Mouse (Mus musculus): ENCODE measurements around the gene Pcgf1. TPM values are rescaled to one million over a fixed set of nuclear protein-coding genes. Genes with fewer than 3 reads are reported as not detected.

The Pcgf1 gene
- polyA plus RNA-seq, 1 experiment from 2014 or later, result 39.7 TPM

DNA sequence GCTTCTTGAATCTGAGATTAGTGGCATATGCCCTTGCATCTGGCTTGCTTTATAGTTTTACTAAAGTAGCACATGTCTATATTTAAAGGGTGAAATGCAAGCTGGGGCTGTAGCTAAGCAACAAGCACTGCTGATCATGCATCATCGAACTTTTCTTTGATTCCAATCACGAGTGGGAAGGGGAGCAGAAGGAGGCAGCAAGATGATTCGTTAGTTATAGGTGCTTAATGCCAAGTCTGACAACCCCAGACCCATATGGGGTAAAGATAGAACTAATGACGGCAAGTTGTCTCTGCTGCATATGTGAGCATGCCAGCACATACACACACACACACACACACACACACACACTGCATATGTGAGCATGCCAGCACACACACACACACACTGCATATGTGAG is 26.5 kb downstream of the Pcgf1 start:
- no peak for ATAC-seq (ENCODE audit: insufficient number of reproducible peaks, insufficient read depth, low FRiP score, low TSS enrichment, low read depth)
- 83% methylated on average over 4 of the region's 4 CpGs for WGBS

DNA sequence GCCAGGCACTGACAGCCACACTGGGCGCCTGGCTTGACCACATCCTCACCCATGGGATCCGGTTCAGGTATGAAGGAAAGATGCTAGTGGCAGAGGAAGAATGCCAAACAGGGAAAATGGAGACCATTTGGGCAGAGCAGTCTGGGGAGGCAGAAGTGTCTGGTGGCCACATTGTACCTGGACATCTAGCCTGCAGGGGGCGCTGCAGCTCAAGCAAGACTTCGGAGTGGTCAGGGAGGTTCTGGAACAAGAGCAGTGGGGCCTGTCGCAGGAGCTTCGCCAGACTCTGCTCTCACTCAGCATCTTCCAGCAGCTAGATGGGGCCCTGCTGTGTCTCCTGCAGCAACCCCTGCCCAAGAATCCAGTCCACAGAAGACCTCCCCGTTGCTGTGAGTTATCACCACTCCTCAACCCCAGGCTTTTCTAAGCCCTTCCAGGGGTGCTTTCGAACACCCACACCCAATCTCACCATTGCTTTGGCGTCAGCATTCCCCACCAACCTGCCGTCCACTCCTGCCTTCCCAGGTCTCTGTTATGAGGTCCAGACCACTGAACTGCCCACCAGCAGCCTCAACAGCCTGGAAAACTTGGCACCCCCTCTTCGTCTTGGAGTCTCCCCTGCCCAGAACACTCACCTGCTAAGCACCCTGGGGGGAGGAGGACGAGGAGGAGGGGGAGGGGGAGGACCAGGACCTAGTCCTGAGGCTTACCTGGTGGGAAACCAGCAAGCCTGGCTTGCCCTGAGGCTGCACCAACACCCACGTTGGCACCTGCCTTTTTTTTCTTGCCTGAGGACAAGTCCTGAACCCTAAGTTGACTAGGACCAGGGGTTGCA is 30.1 kb downstream of the Pcgf1 start:
- H3K4me2 ChIP-seq, result peak overlapping the region; percentile 80
- H3K27me3 ChIP-seq, result peaks cover 3% of the 10 kb centered on the region; the same call in 1 of the 2 replicates
- 0 out of 2 replicates have a peak, but pooled peaks have one; percentile 13 for ATAC-seq (ENCODE audit: insufficient number of reproducible peaks, insufficient read depth, low FRiP score, low TSS enrichment, low read depth)
- H3K36me3 ChIP-seq, result peaks cover 17% of the 10 kb centered on the region; the same call in 1 of the 2 replicates
- H3K9me3 ChIP-seq, result no peaks in the 10 kb centered on the region
- H3K9ac ChIP-seq (replicated peaks), result no peak overlapping the region
- peaks cover 30% of the 10 kb centered on the region for H3K4me1 ChIP-seq (replicated peaks)
- WGBS, result 36% methylated on average over 13 of the region's 13 CpGs
- H3K27ac ChIP-seq, result 0 out of 2 replicates have a peak overlapping the region, but pooled peaks have one; percentile 81
- H3K4me3 ChIP-seq (replicated peaks), result peak overlapping the region; percentile 90

More for the DNA sequence above, 26.5 kb downstream of the Pcgf1 start:
- H3K9me3 ChIP-seq, result no peaks in the 10 kb centered on the region
- H3K4me3 ChIP-seq (replicated peaks), result no peak overlapping the region
- peaks cover 37% of the 10 kb centered on the region for H3K4me1 ChIP-seq (replicated peaks)
- H3K4me2 ChIP-seq, result no peak overlapping the region
- no peak overlapping the region for H3K27ac ChIP-seq
- H3K9ac ChIP-seq (replicated peaks), result no peak overlapping the region
- peaks cover 3% of the 10 kb centered on the region; the same call in 1 of the 2 replicates for H3K27me3 ChIP-seq
- H3K36me3 ChIP-seq, result peaks cover 9% of the 10 kb centered on the region; the same call in 1 of the 2 replicates

DNA sequence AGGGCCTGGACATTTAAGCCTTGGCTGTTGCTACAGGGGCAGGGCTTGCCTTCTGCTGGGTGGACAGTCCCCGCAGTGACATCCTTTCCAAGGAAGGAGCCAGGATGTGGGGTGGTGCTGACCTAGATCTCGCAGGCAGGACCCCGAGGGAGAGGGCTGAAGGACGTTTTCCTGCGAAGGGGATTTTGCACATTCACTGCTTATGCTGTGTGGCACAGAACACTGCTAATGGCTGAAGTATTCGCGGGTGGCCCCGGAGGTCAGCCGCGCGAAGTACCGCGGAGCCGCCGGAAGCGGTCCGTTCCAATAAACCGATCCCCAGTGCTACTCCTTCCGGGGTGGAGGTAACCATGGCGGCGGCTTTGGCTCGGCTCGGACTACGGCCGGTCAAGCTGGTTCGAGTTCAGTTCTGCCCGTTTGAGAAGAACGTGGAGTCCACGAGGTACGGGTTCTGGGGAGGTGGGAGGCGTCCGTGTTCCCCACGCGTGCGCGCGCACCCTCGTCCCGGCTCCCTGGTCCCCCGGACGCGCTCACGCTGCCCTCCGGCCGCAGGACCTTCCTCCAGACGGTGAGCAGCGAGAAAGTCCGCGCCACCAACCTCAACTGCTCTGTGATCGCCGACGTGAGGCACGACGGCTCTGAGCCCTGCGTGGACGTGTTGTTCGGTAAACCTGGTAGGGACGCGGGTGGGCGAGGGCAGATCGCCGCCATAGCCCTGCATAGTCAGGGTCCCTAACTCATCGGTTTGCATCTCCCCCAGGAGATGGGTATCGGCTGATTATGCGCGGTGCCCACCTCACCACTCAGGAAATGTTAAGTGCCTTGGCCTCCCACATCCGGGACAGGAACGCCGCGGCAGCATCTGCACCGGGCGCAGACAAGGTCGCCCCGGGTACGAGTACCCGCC is 31.3 kb downstream of the Pcgf1 start, which contains the start of gene Mrpl53:
Gene Mrpl53 (plus strand): TSS at position 279 of the 907 bp plus-strand sequence.
- H3K27ac ChIP-seq, result peak within 1 kb of the TSS; percentile 81
- H3K4me1 ChIP-seq (replicated peaks), result peaks cover 22% of the 10 kb centered on the region
- H3K4me2 ChIP-seq, result peak within 1 kb of the TSS; percentile 80
- H3K9me3 ChIP-seq, result no peaks in the 10 kb centered on the region
- peak within 1 kb of the TSS; percentile 92 for H3K9ac ChIP-seq (replicated peaks)
- peaks cover 17% of the 10 kb centered on the region; the same call in 1 of the 2 replicates for H3K36me3 ChIP-seq
- under 1% methylated on average over 76 of the region's 76 CpGs for WGBS
- peak within 1 kb of the TSS; percentile 90 for H3K4me3 ChIP-seq (replicated peaks)
- ATAC-seq (ENCODE audit: insufficient number of reproducible peaks, insufficient read depth, low FRiP score, low TSS enrichment, low read depth), result peak; percentile 61
- no peaks in the 10 kb centered on the region for H3K27me3 ChIP-seq

DNA sequence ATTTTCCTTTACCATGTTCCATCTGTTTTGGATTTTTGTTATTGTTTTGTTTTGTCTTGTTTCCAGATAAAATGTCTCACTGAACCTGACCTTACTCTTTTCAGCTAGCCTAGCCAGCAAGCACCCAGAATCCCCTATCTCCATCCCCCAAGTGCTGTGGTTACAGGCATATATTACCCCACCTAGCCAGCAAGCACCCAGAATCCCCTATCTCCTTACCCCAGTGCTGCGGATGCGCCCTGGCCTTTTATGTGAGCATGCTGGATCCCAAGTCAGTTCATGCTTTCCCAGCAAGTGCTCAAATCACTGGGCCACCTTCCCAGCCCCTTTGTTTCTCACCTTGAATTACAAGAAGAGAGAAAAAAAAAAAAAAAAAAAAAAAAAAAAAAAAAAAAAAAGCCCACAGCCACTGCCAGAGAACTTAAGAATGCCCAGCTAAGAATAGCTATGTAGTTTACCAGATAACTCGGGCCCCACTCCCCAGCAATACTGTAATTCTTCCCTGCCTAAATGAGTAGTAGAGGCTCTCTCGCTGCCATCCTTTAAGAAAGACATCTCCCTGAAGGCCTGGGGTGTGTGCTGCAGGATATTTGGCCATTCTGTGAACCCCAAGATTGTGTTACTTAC is 34.0 kb downstream of the Pcgf1 start:
- Histone ChIP-seq H3K9ac (replicated peaks) (no peak overlapping the region), H3K4me2 (no peak overlapping the region), H3K27ac (no peak overlapping the region), H3K27me3 (no peaks in the 10 kb centered on the region), H3K36me3 (peaks cover 8% of the 10 kb centered on the region; the same call in 1 of the 2 replicates), H3K4me1 (replicated peaks) (peaks cover 37% of the 10 kb centered on the region), H3K9me3 (no peaks in the 10 kb centered on the region), H3K4me3 (replicated peaks) (no peak overlapping the region)
- 89% methylated on average over 4 of the region's 4 CpGs for WGBS
- no peak for ATAC-seq (ENCODE audit: insufficient number of reproducible peaks, insufficient read depth, low FRiP score, low TSS enrichment, low read depth)

DNA sequence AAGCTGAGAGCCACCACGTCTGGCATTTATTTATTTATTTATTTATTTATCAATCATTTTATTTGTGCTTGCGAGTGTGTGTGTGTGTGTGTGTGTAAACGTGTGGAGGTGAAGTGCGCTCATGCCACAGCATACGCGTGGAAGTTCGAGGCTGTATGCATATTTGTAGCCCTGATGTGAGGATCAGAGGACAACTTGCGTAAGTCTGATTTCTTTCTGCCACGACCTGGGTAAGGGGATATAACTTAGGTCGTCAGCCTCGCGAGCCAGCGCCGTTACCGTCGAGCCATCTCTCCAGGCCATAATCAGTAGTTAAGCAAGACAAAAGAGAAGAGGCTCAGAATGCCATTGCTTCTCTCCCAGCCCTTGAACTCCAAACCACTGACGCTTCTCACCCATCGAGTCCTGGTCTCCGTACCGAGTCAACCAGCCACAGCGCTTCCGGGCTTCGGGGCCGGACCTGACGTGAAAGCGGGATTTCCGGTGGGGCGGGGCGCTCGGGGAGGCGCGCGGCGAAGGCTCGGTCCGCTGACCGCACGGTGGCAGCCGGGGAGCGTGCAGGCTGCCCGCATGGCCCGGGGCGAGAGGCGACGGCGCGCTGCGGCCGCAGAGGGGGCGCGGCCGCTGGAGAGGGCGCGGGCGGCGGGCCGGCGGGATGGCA is 37.5 kb downstream of the Pcgf1 start, which contains the start of gene Mogs:
Gene Mogs (plus strand): TSS at position 486 of the 661 bp plus-strand sequence.
- H3K4me1 ChIP-seq (replicated peaks), result peaks cover 30% of the 10 kb centered on the region
- peak within 1 kb of the TSS; percentile 96 for H3K4me2 ChIP-seq
- peak within 1 kb of the TSS; percentile 78 for H3K27ac ChIP-seq
- peaks cover 42% of the 10 kb centered on the region for H3K36me3 ChIP-seq
- no peaks in the 10 kb centered on the region for H3K9me3 ChIP-seq
- ATAC-seq (ENCODE audit: insufficient number of reproducible peaks, insufficient read depth, low FRiP score, low TSS enrichment, low read depth), result peak; percentile 76
- WGBS, result under 1% methylated on average over 56 of the region's 58 CpGs
- H3K27me3 ChIP-seq, result no peaks in the 10 kb centered on the region
- H3K4me3 ChIP-seq (replicated peaks), result peak within 1 kb of the TSS; percentile 83
- peak within 1 kb of the TSS; percentile 90 for H3K9ac ChIP-seq (replicated peaks)

DNA sequence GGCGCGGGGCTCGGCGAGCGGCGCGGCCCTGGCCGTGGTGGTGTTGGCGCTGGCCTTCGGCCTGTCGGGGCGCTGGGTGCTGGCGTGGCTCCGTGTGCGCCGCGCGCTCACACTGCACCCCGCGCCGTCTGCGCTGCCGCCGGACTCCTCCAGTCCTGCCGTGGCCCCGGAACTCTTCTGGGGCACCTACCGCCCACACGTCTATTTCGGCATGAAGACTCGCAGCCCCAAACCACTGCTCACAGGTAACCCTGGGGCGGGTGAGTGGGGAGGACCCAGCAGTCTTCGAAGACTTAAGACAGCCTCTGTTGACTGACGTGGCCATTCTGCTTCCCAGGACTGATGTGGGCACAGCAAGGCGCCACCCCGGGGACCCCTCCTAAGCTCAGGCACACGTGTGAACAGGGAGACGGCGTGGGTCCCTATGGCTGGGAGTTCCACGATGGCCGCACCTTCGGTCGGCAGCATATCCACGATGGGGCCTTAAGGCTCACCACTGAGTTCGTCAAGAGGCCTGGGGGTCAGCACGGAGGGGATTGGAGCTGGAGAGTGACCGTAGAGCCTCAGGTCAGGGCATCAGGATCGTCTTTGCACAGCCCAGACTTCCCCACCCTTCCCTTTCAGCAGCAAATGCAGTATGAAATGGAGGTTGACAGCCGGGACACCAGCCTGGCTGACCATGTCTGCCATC is 38.2 kb downstream of the Pcgf1 start:
- ATAC-seq (ENCODE audit: insufficient number of reproducible peaks, insufficient read depth, low FRiP score, low TSS enrichment, low read depth), result peak; percentile 57

DNA sequence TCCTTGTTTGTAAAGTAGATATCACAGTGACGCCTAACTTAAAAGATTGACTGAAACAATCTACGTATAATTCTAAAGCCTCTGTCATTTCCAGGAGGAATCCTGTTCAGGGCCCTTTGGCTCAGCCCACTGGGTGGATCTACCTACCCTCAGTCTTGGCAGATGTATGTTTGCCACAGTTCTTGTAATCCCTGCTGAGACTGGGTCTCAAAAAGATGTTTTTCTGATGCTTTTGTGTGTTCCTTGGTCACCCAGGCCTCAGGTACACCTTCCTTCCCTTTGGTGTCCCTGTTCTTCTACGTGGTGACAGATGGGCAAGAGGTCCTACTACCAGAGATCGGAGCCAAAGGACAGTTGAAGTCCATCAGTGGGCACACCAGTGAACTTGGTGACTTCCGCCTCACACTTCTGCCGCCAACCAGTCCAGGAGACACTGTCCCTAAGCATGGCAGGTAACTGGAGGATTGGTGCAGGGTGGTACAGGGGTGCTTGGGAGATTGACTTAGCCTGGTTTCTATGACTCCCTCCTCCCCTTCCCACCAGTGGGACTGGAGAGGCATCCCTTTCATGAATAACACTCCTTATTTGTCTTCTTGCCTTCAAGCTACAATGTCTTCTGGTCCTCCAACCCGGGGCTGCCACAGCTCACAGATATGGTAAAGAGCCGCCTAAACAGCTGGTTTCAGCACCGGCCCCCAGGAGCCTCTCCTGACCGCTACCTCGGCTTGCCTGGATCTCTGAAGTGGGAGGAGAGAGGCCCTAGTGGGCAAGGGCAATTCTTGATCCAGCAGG is 38.9 kb downstream of the Pcgf1 start:
- peak overlapping the region; percentile 90 for H3K9ac ChIP-seq (replicated peaks)
- H3K9me3 ChIP-seq, result no peaks in the 10 kb centered on the region
- no peaks in the 10 kb centered on the region for H3K27me3 ChIP-seq
- H3K27ac ChIP-seq, result peak overlapping the region; percentile 78
- H3K4me2 ChIP-seq, result peak overlapping the region; percentile 96
- no peak for ATAC-seq (ENCODE audit: insufficient number of reproducible peaks, insufficient read depth, low FRiP score, low TSS enrichment, low read depth)
- peaks cover 34% of the 10 kb centered on the region for H3K36me3 ChIP-seq
- peak overlapping the region; percentile 83 for H3K4me3 ChIP-seq (replicated peaks)
- WGBS, result 78% methylated on average over 11 of the region's 11 CpGs
- H3K4me1 ChIP-seq (replicated peaks), result peaks cover 33% of the 10 kb centered on the region

More for the DNA sequence above, 38.2 kb downstream of the Pcgf1 start:
- Histone ChIP-seq H3K9me3 (no peaks in the 10 kb centered on the region), H3K9ac (replicated peaks) (peak overlapping the region; percentile 90), H3K27ac (peak overlapping the region; percentile 78), H3K4me3 (replicated peaks) (peak overlapping the region; percentile 83), H3K4me1 (replicated peaks) (peaks cover 33% of the 10 kb centered on the region), H3K36me3 (peaks cover 41% of the 10 kb centered on the region), H3K4me2 (peak overlapping the region; percentile 96), H3K27me3 (no peaks in the 10 kb centered on the region)
- WGBS, result 3% methylated on average over 47 of the region's 48 CpGs

DNA sequence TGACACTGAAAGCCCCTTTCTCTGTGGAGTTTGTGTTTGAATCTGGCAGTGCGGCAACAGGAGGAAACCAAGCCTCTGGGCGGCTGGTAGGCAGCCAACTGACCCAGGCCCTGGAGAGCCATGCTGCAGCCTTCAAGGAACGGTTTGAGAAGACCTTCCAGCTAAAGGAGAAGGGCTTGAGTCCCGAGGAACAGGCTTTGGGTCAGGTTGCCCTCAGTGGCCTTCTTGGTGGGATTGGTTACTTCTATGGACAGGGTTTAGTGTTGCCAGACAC is 39.4 kb downstream of the Pcgf1 start:
- ATAC-seq (ENCODE audit: insufficient number of reproducible peaks, insufficient read depth, low FRiP score, low TSS enrichment, low read depth), result no peak
- no peaks in the 10 kb centered on the region for H3K27me3 ChIP-seq
- H3K9ac ChIP-seq (replicated peaks), result 0 out of 2 replicates have a peak overlapping the region, but pooled peaks have one; percentile 13
- no peaks in the 10 kb centered on the region for H3K9me3 ChIP-seq
- H3K36me3 ChIP-seq, result peaks cover 34% of the 10 kb centered on the region
- H3K4me1 ChIP-seq (replicated peaks), result peaks cover 33% of the 10 kb centered on the region
- peak overlapping the region; percentile 83 for H3K4me3 ChIP-seq (replicated peaks)
- peak overlapping the region; percentile 96 for H3K4me2 ChIP-seq
- H3K27ac ChIP-seq, result no peak overlapping the region
- WGBS, result 81% methylated on average over 4 of the region's 4 CpGs

DNA sequence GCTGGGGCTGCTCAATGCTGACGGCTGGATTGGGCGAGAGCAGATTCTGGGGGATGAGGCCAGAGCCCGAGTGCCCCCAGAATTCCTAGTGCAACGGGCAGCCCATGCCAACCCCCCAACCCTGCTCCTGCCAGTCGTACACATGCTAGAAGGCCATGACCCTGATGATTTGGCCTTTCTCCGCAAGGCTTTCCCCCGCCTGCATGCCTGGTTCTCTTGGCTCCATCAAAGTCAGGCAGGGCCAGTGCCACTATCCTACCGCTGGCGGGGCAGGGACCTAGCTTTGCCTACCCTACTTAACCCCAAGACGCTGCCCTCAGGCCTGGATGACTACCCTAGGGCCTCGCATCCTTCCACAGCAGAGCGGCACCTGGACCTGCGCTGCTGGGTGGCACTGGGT is 39.9 kb downstream of the Pcgf1 start:
- 94% methylated on average over 13 of the region's 13 CpGs for WGBS
- no peak overlapping the region for H3K4me3 ChIP-seq (replicated peaks)
- H3K9me3 ChIP-seq, result no peaks in the 10 kb centered on the region
- no peak overlapping the region for H3K27ac ChIP-seq
- no peaks in the 10 kb centered on the region for H3K27me3 ChIP-seq
- 0 out of 2 replicates have a peak overlapping the region, but pooled peaks have one; percentile 13 for H3K9ac ChIP-seq (replicated peaks)
- H3K36me3 ChIP-seq, result peaks cover 34% of the 10 kb centered on the region
- no peak overlapping the region for H3K4me2 ChIP-seq
- peaks cover 37% of the 10 kb centered on the region for H3K4me1 ChIP-seq (replicated peaks)
- no peak for ATAC-seq (ENCODE audit: insufficient number of reproducible peaks, insufficient read depth, low FRiP score, low TSS enrichment, low read depth)

All from limb, embryonic 12.5 days (tissue).